Mouse (Mus musculus): ENCODE results near the gene Cdh4. TPM values are rescaled to one million over a fixed set of nuclear protein-coding genes. Genes with fewer than 3 reads are reported as not detected.

Gene Cdh4
- total and polyA plus RNA-seq, 2 experiments from 2014 or later = 58.9 to 84.0 TPM

DNA sequence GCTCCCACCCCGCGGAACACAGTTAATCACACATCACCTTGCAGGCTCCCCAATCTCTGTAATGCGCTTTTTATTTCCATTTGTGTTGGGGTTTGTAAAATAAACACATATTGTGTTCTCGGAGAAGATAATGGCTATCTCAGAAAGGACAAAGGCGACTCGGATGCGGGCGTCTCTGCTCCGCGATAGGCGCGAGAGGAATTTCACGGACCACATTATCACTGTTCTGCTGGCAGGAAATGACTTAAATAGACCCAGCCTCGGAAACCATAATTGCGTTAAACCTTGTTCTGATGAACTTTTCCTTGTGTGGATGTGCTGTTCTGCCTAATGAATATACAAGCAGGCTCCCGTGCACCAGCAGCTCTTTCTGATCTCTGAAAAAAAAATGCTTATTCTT is 140.7 kb downstream of the Cdh4 start:
- ATAC-seq (no peak), DNase-seq (no peak)
- Histone ChIP-seq H3K4me3 (ENCODE audit: low read depth, low read length) (no peak overlapping the region), H3K4me1 (ENCODE audit: insufficient read depth) (peaks cover 4% of the 10 kb centered on the region), H3K36me3 (ENCODE audit: insufficient read depth) (no peaks in the 10 kb centered on the region), H3K9ac (no peak overlapping the region), H3K9me3 (ENCODE audit: low read length) (no peaks in the 10 kb centered on the region), H3K4me2 (ENCODE audit: low read depth) (peak overlapping the region; percentile 21; the same call in 1 of the 2 replicates), H3K27me3 (ENCODE audit: insufficient read depth, low read length) (no peaks in the 10 kb centered on the region), H3K27ac (ENCODE audit: low read depth, low read length) (0 out of 2 replicates have a peak overlapping the region, but pooled peaks have one; percentile 21)
- TF ChIP-seq CTCF (IDR thresholded peaks at IDR 0.05; ENCODE audit: low read depth) = no peak
- WGBS = 43% methylated on average over 16 of the region's 16 CpGs

DNA sequence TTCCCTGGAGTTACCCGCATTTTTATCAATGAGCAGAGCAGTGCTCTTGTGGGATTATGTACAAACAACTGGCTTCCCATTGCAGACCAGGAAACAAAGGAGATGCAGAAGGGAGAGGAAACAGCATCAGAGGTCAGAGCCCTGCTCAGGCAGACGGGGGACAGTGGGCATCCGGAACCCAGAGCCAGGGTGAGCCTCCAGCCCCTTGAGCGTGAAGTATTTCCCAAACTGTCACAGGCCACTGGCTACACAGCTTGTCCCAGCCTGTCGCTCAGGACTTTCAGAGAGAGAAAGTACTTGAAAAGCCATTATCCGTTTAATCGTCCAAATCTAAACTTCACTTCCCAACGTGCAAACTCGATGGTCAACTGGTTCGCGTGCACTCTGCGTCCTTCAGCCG is 142.4 kb downstream of the Cdh4 start:
- TF ChIP-seq CTCF (IDR thresholded peaks at IDR 0.05; ENCODE audit: low read depth) = no peak
- Histone ChIP-seq H3K4me1 (ENCODE audit: insufficient read depth) (peaks cover 4% of the 10 kb centered on the region), H3K27ac (ENCODE audit: low read depth, low read length) (no peak overlapping the region), H3K36me3 (ENCODE audit: insufficient read depth) (no peaks in the 10 kb centered on the region), H3K9me3 (ENCODE audit: low read length) (no peaks in the 10 kb centered on the region), H3K27me3 (ENCODE audit: insufficient read depth, low read length) (no peaks in the 10 kb centered on the region), H3K9ac (no peak overlapping the region), H3K4me2 (ENCODE audit: low read depth) (no peak overlapping the region), H3K4me3 (ENCODE audit: low read depth, low read length) (no peak overlapping the region)
- ATAC-seq (no peak), DNase-seq (no peak)
- 43% methylated on average over 13 of the region's 13 CpGs for WGBS

DNA sequence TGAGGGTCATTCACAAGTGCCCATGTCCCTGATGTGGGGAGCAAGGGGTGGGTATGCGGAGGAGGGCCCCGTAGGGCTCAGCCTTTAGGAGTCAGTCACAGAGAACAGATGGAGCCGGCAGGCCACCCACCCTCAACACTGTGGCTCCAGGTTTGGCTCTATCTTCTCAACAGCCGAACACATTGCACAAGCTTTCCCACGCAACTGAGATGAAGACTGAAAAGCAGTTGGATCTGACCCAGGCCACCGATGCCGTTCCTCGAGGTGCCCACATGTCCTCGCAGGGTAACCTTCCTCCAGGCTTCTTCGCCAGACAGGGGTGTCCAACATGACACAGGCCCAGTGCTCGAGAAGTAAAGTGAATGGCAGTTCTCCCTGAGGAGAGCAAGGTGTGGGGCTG is 144.2 kb downstream of the Cdh4 start:
- Histone ChIP-seq H3K4me3 (ENCODE audit: low read depth, low read length) (no peak overlapping the region), H3K27ac (ENCODE audit: low read depth, low read length) (no peak overlapping the region), H3K4me1 (ENCODE audit: insufficient read depth) (peaks cover 4% of the 10 kb centered on the region), H3K27me3 (ENCODE audit: insufficient read depth, low read length) (no peaks in the 10 kb centered on the region), H3K4me2 (ENCODE audit: low read depth) (no peak overlapping the region), H3K9me3 (ENCODE audit: low read length) (no peaks in the 10 kb centered on the region), H3K36me3 (ENCODE audit: insufficient read depth) (no peaks in the 10 kb centered on the region), H3K9ac (no peak overlapping the region)
- TF ChIP-seq CTCF (IDR thresholded peaks at IDR 0.05; ENCODE audit: low read depth) = no peak
- WGBS = 54% methylated on average over 11 of the region's 11 CpGs
- ATAC-seq = no peak
- no peak for DNase-seq

DNA sequence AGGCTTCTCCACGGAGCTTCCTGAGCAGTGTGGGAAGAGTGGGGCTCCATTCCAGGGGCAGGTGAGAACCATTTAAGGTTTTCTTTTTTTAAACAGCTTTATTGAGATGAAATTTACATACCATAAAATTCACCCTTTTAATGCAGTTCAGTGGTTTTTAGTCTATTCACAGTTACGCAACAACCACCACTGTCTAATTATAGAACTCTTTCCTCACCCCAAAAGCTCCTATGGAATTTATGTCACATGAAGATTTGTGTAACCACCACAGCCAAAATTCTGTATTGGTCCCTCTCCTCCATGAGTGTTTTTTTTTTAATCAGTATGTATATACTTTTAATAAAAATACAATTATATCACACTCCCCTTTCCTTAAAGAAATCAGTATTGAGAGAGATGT is 144.8 kb downstream of the Cdh4 start:
- H3K36me3 ChIP-seq (ENCODE audit: insufficient read depth) = no peaks in the 10 kb centered on the region
- no peak overlapping the region for H3K9ac ChIP-seq
- TF ChIP-seq CTCF (IDR thresholded peaks at IDR 0.05; ENCODE audit: low read depth) = no peak
- no peaks in the 10 kb centered on the region for H3K27me3 ChIP-seq (ENCODE audit: insufficient read depth, low read length)
- H3K9me3 ChIP-seq (ENCODE audit: low read length) = no peaks in the 10 kb centered on the region
- peaks cover 4% of the 10 kb centered on the region for H3K4me1 ChIP-seq (ENCODE audit: insufficient read depth)
- WGBS = 84% methylated on average over 2 of the region's 2 CpGs
- no peak overlapping the region for H3K4me3 ChIP-seq (ENCODE audit: low read depth, low read length)
- H3K4me2 ChIP-seq (ENCODE audit: low read depth) = no peak overlapping the region
- DNase-seq = no peak
- no peak for ATAC-seq
- H3K27ac ChIP-seq (ENCODE audit: low read depth, low read length) = no peak overlapping the region

DNA sequence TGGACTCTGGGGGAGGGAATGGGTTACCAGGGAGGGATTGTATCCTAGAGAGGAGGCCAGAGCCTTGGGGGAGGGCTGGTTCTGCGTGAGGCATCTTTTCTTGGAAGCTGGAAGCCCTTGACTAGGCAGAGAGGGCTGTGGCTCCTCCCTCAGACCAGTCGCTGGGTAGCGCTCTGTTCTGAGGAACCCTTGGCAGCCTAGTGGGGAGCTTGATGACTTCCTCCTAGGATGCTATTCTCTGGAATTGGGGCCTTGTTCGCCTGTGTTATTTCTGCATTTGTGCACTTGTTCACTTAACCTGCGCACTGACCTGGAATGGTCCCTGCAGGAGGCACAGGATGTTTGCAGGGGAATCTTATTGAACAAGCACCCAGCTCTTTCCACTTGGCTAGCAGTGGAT is 149.4 kb downstream of the Cdh4 start:
- Histone ChIP-seq H3K27me3 (ENCODE audit: insufficient read depth, low read length) (no peaks in the 10 kb centered on the region), H3K9me3 (ENCODE audit: low read length) (no peaks in the 10 kb centered on the region), H3K4me1 (ENCODE audit: insufficient read depth) (no peaks in the 10 kb centered on the region), H3K4me3 (ENCODE audit: low read depth, low read length) (no peak overlapping the region), H3K27ac (ENCODE audit: low read depth, low read length) (no peak overlapping the region), H3K4me2 (ENCODE audit: low read depth) (no peak overlapping the region), H3K36me3 (ENCODE audit: insufficient read depth) (no peaks in the 10 kb centered on the region), H3K9ac (no peak overlapping the region)
- TF ChIP-seq CTCF (IDR thresholded peaks at IDR 0.05; ENCODE audit: low read depth) = no peak
- DNase-seq (no peak), ATAC-seq (peak; percentile 16; the same call in 1 of the 2 replicates)
- 43% methylated on average over 5 of the region's 5 CpGs for WGBS

DNA sequence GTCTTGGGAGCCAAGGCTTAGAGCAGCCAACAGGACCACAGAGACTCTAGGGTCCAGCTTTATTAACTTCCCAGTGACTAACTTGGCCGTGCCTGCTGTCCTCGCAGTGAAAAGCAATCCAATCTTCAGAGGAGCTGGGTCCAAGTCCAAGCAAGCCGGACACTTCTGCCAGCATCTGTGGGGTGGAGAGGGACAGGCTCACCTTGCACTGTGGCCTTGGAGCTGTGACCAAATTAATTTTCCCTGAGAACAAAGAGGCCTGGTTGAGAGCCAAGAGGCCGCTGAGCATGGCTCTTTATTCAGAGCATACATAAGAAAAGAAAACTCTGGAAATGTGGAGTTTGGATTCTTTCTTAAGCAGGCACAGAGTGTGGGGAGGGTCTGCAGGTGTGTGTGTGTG is 152.8 kb downstream of the Cdh4 start:
- Histone ChIP-seq H3K36me3 (ENCODE audit: insufficient read depth) (no peaks in the 10 kb centered on the region), H3K4me1 (ENCODE audit: insufficient read depth) (peaks cover 10% of the 10 kb centered on the region), H3K27me3 (ENCODE audit: insufficient read depth, low read length) (no peaks in the 10 kb centered on the region), H3K9ac (no peak overlapping the region), H3K9me3 (ENCODE audit: low read length) (no peaks in the 10 kb centered on the region), H3K27ac (ENCODE audit: low read depth, low read length) (no peak overlapping the region), H3K4me3 (ENCODE audit: low read depth, low read length) (no peak overlapping the region), H3K4me2 (ENCODE audit: low read depth) (no peak overlapping the region)
- whole genome bisulfite sequencing = 42% methylated on average over 4 of the region's 4 CpGs
- no peak for TF ChIP-seq CTCF (IDR thresholded peaks at IDR 0.05; ENCODE audit: low read depth)
- DNase-seq (no peak), ATAC-seq (no peak)

DNA sequence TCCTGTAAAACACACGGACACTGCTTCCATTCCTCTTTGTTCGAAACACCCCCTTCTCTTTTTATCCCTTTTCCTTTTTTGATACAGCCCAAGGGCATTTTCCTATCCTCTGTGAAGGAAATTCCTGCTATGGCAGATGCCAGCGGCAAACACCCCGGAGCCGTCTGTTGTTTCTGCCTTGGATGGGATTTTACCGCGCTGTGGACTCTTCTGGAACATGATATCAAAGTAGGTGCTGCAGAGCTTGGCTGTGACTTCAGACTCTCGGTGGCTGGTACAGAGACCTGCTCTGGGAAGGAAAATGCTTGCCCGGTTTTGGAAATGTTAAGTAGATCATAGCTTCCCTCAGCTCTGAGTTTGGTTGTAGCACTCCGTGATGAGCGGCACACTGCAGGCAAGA is 156.7 kb downstream of the Cdh4 start:
- Histone ChIP-seq H3K4me3 (ENCODE audit: low read depth, low read length) (no peak overlapping the region), H3K4me1 (ENCODE audit: insufficient read depth) (peaks cover 10% of the 10 kb centered on the region), H3K36me3 (ENCODE audit: insufficient read depth) (no peaks in the 10 kb centered on the region), H3K4me2 (ENCODE audit: low read depth) (no peak overlapping the region), H3K27ac (ENCODE audit: low read depth, low read length) (0 out of 2 replicates have a peak overlapping the region, but pooled peaks have one; percentile 29), H3K9me3 (ENCODE audit: low read length) (no peaks in the 10 kb centered on the region), H3K9ac (no peak overlapping the region), H3K27me3 (ENCODE audit: insufficient read depth, low read length) (no peaks in the 10 kb centered on the region)
- TF ChIP-seq CTCF (IDR thresholded peaks at IDR 0.05; ENCODE audit: low read depth) = no peak
- ATAC-seq = peak; percentile 63
- peak; percentile 47 for DNase-seq
- 57% methylated on average over 11 of the region's 11 CpGs for WGBS

DNA sequence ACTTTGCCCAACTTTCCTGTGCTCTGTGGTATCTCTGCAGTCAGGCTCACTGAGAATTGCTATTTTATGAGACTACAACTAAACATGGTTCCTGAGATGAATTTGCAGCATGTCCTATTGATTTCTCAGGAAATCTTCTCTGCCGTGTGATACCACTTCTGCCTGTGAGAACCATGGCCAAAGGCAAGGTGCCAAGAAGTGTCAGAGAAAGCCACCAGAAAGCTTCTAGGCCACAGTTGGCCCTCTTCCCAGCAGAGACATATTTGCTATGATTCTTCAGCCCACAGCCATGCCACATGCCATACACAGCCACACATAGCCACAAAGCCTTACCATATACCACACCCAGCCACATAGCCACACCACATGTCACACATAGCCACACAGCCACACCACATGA is 157.7 kb downstream of the Cdh4 start:
- WGBS = 43% methylated on average over 1 of the region's 1 CpGs
- Histone ChIP-seq H3K27me3 (ENCODE audit: insufficient read depth, low read length) (no peaks in the 10 kb centered on the region), H3K4me3 (ENCODE audit: low read depth, low read length) (no peak overlapping the region), H3K9me3 (ENCODE audit: low read length) (no peaks in the 10 kb centered on the region), H3K27ac (ENCODE audit: low read depth, low read length) (no peak overlapping the region), H3K4me1 (ENCODE audit: insufficient read depth) (peaks cover 10% of the 10 kb centered on the region), H3K36me3 (ENCODE audit: insufficient read depth) (no peaks in the 10 kb centered on the region), H3K9ac (no peak overlapping the region), H3K4me2 (ENCODE audit: low read depth) (no peak overlapping the region)
- ATAC-seq = no peak
- no peak for DNase-seq
- TF ChIP-seq CTCF (IDR thresholded peaks at IDR 0.05; ENCODE audit: low read depth) = no peak

Data from forebrain, postnatal 0 days (tissue).